Mouse (Mus musculus) CD8-positive naive resting alpha-beta T cell, adult 2 months (primary cell): ENCODE data around the gene Prkab2.

ENCODE experiments used
- DNase-seq, 2 experiments: peaks; one replicate each; pipeline ENCODE4 v3.0.0; 2022; ENCODE audit warnings: low read depth in 2 of 2, low spot score in 2 of 2

The Prkab2 gene

DNA sequence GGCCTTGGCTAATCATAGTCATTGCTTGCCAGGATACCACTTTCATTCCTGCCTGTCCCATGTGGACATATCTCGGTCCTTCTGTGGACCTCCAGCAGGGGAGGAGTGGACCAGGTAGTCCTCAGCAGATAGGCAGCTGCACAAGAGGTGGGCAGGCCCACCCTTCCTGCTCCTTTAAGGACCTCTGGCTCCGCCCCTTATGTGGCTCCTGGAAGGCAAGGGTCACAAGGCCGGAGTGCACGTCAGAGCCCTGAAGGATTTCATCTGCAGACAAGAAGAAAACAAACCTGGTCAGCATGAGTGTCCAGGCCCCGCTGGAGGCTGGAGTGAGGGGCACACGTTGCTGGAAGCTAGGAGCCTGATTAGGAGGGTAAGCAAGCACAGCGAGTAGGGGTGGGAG lies 32.6 kb downstream of the Prkab2 start:
- DNase-seq, result no peak

DNA sequence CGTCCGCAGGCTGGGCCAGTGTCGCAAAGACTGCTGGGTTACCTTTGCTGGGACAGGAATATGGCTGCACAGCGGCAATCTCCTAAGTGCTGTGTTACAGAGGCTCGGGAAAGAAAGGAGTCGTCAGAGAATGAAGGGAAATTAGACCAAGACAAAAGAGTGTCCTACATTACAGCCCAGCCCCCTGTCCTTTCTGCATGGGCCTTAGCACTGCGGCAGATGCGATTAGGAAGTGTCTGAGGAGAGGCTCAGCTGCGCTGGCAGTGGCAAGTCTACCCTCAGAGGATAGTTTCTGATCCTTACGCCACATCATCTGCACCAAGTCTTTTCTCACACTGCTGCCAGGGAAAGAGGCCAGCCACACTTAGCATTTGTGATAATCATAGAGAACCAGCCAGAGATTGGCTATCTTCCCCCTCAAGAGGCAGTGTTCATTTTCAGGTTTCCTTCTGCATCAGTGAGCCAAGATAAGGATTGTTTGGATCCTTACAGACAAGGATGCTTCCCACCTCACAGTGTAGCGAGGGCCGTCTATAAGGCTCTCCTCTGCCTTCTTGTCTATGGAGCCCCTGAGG lies 33.5 kb downstream of the Prkab2 start:
- no peak for DNase-seq

DNA sequence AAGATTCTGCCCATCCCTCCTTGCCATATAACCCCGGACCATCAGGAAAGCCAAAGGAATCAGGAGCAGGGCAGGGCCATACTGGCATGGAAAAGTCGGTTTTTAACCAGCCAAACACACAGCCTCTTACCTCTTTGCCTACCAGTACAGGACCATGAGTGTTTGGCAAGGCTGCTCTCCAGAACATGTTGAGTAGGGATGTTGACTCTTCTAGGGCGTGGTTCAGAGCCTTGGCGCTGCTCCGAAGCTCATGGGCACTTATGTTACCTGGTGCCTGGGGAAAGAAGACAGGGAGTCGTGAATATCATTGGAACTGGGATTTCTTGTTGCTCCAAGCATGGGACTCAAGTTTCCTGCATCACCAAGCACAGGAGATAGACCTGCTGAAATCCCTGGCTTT lies 35.8 kb downstream of the Prkab2 start:
- no peak for DNase-seq

DNA sequence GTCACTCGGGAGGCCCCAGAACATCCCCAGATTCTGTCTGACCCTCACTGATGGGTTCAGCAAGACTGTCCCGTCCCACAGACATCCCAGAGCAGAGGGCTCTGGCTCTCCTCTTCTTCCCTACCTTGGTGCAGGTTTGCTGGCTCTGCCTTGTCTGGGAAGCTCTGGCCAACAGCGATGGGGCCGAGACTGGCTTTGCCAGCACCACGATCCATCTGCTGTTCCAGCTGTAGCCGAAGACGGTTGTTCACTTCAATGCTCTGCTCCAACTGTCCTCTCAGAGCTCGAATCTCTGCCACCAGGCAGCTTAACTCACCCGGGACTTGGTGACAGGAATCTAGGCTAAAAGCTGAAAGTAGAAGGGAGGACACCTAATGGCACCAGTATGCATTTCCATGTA lies 38.9 kb downstream of the Prkab2 start:
- DNase-seq, result no peak

DNA sequence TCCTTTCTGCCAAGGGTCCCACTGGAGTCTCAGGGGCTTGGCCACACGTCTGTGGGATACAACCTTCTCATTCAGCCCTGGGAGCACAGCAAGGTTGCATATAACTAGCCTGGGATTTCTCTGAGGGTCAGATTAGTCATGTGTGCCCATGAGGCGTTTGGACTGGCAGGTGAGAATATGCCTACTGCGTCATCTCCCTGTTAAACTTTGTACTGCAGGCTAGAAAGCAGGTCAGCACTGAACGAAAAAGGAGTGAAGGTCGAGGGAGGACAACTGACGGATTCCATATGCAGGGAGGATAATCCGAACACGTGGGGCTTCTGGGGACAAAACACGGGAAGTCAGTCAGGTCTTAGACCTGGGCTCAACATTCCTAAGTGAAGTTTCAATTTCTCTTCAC lies 39.3 kb downstream of the Prkab2 start:
- DNase-seq, result no peak

DNA sequence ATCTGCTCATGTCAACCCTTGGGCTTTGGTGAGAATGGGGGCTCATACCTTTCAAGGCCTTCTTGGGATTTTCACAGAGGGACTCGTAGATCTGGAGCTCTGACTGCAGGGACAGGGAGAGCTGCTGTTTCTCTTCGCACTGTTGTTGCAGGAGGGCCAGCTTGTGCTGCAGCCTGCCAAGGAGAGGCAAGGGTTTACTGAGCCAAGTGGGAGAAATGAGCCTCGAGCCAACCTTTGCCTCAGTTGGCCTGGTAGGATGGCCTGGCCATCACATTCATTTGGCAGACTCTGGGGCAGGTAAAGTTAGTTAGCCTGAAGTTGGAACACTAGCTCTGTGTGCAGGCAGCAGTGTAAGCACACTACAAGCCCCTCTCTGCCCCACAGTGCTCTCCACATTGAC lies 41.1 kb downstream of the Prkab2 start:
- no peak for DNase-seq

DNA sequence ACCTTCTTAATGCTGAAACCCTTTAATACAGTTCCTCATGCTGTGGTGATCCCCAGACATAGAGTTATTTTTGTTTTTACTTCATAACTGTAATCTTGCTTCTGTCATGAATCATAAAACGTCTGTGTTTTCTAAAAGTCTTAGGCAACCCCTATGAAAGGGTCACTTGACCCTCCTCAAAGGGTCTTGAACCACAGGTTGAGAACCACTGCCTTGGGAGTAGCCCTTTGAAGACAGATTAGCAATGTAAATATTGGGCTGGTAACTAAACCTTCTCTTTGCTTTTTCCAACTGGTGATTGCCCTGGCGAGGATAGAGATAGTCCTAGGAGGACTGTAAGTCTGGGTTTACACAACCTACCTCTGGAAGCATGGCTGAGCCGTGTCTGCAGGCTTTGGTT lies 43.2 kb downstream of the Prkab2 start:
- no peak for DNase-seq

DNA sequence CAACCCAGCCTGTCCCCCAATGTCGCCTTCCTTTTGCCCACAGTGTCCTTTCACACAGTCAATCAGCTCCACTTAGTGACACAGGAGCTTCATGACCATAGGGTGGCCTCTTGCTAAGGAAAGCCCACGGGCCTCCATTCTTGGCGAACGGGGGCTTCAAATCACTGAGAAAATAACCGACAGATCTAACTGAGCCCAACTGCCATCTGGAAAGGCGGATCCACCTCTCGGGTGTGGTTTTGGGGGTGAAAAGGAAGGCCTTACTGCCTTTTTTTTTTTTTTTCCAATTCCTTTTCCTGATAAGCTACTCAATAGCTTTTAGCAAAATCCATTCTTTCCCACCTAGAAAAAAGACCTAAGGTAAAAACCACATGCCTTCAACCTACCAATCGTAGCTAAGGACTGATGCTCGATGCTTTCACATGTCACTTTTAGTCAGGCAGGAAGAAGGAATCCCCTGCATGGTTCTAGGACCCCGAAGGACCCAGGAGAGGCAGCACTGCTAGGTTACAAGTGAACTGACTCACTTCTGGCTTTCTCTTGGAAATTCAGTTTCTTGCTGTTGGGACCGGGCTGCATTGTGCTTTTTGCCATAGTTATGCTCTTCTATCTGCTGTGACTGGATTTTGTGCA lies 44.6 kb downstream of the Prkab2 start:
- DNase-seq, result no peak

DNA sequence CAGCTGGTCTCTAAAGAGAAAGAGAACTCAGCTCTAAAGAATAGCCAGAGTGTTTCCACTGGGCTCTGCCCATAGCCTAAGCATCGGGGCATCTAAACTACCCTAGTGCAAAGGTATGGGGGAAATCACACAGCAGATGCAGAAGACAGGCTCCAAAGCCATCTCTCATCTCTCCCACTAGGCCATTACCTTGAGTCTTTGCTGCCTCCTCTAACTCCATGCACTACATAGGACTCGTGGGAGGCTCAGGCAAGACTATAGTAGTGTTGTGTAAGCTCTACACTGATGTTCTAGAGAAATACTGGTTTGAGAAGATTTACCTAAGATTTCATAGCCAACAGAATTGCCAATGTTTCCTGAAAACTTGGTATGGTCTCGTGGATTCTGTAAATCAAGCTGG lies 47.5 kb downstream of the Prkab2 start:
- no peak for DNase-seq

DNA sequence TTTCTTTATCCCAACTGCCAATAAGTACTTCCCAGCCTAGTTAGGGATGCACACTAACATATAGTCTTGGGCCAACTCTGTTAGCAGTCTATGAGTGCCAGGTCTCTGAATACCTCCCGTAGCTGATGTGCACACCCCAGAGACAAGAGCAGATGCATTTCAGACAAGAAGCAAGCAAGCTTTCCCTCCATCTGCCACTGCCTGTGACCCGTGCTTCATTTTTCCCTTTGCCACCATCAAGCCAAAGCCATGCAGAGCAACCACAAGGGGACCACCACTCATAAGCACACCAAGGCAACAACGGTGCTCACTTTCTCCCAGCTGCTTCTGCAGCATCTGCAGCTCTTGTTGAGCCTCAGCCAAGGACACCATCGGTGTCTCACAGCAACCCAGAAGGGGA lies 48.6 kb downstream of the Prkab2 start:
- no peak for DNase-seq

DNA sequence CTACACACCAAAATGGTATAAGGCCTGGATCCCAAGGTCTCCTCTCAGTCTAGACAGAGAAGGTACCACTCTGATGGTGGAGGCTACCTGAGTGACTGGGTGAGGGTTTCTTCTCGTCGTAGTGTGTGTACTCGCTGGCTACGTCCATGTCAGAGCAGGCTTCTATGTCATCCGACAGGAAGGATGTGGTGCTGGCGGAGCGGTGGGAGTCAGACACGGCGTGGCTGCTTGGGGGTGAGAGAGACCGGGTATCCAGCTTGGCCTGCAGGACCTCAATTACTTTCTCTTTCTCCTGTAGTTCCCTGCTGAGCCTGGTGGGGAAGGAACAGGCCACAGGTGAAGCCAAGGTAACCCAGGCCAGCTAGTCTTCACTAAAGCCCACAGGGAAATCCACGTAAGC lies 52.1 kb downstream of the Prkab2 start:
- no peak for DNase-seq

DNA sequence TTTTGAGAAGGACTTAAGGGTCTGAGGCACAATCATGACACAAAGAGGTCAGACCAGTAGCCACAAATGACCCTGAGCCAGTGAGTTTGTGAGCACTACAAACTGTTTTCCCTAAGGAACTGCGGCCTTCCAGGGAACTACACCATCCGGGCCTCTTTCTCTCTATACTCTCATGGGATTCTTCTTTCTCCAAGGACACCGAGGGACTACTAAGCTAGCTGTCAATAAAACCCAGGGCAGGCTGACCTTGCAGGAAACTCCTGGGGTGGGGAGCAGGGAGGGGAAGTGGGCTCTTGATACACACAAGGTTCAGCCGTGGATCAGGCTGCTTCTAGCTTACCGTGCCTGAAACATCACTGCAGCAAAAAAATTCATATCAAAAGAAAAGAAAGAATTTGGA lies 52.9 kb downstream of the Prkab2 start:
- no peak for DNase-seq

DNA sequence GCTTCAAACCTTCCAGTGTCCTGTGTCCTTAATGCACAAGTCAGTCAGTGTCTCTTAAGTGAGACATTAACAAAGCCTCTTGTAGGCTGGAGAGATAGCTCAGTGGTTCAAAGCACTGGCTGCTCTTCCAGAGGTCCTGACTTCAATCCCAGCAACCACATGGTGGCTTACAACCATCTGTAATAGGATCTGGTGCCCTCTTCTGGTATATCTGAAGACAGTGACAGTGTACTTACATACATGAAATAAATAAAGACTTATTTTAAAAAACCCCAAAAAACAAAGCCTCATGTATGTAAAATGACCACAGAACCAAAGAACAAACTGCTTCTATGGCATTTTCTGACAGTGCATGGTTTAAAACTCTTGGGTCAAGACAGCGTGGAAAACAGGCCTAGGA lies 57.9 kb downstream of the Prkab2 start:
- DNase-seq, result no peak

DNA sequence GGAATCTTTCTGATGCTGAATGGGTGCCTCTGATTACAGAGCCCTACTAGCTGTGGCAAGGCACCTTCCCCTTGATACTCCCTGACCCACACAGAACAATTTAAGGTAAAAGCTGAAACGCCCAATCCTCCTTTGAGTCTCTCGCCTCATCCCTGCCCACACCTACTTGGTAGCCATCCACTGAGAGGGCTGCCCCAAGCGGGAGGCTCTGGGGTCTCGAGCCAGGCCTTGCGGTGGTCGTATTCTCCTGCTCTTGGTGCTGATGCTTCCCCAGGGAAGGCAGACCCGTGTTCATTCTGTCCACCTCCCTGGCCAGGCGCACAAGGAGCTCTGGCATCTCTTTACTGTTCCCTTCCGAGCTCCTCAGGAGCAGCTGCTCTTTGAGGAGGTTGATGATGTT lies 61.1 kb downstream of the Prkab2 start:
- no peak for DNase-seq
